Mouse (Mus musculus) splenic B cell, adult 2 months (primary cell): ENCODE measurements at regions not wholly inside any gene's neighbourhood (a gene's known extent, or its start where the extent isn't known, plus 50 kb on each side); places are given as distances from the start of the nearest gene placed in this dataset.

Experiments
- DNase-seq: peaks from one replicate; pipeline ENCODE4 v3.0.0-alpha.2; 2011; ENCODE audit warnings: low read depth, low spot score
- H3K27me3 ChIP-seq: 2 replicates; pipeline ENCODE4 v1.6.1; 2012; ENCODE audit warnings: mild to moderate bottlenecking, low read length, moderate library complexity, mixed read lengths; ENCODE audit not compliant: control insufficient read depth, poor library complexity, insufficient read depth, severe bottlenecking
- H3K36me3 ChIP-seq: 2 replicates; pipeline ENCODE4 v1.6.1; 2012; ENCODE audit warnings: mild to moderate bottlenecking, low read length, moderate library complexity, mixed read lengths; ENCODE audit not compliant: control insufficient read depth, poor library complexity, insufficient read depth, severe bottlenecking

DNA sequence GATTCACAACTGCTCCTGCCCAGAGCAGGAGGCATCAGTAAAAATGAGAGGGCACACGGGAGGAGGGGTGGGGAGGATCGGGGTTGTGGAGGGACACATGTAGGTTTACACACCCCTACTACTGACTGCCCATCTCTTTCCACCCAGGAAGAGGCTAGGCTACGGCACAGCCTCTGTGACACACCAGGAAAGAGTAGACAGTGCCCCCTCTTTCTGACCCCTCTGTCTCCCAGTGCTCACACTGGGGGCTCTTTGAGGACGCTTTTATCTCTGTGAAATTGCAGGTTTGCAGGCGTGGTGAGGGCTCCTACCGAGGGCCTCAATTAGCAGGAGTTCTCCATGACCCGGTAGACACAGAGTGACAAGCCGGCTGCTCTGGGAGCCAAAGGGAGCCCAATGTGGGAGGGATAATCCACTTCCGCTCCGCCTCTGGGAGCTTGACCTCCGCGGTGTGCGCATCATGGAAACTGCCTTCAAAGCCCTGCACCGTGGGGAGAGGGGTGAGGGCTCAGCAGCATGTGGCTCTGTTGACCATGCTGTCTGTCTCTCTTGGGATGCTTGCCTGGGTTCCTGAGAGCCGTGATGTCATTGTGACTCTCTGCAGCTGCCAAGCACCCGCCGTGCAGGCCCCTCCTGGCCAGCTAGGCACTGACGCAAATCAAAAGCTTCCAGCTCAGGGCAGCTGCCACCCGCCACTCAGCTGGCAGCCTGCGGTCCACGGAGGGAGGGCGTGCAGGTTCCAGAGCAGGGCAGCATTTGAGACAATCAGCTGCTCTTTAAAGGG lies 65.1 kb downstream of the Sik1 start:
- peak; percentile 87 for DNase-seq
- Histone ChIP-seq H3K27me3 (no peaks in the 10 kb centered on the region), H3K36me3 (no peaks in the 10 kb centered on the region)

DNA sequence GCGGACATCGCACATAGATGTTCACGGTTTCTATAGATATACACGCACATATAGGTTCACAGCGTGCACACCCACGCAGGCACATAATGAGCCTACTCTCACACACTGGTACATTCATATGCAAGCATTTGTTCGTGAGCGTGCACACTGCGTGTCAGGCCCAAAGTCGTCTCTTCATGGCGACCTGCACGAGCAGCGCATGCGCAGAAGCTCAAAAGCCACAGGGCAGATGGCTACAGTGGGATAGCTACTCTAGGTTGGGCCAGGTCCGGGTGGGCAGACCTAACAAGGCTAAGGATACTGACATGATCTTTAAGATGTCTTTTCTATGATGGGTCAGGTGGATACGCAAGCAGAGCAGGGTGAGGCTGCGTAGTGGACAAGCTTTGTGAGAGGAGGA lies 63.9 kb downstream of the Sik1 start:
- DNase-seq, result no peak
- Histone ChIP-seq H3K27me3 (no peaks in the 10 kb centered on the region), H3K36me3 (no peaks in the 10 kb centered on the region)

DNA sequence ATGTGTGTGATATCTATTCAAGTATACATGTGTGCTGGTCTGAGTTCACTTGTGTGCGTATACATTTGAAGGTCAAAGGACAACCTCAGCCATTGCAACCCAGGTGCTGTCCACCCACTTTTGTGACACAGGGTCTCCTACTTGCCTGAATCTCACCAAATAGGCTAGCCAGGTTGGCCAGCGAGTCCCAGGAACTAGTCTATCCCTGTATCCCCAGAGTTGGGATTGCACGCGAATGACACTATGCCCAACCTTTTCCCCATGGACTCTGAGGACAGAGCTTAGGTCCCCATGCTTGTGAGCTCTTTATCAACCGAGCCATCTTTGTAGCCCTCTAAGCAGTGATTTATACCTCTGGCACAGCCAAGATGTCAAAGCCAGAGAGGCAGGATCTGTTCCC lies 62.6 kb downstream of the Sik1 start:
- no peaks in the 10 kb centered on the region for H3K27me3 ChIP-seq
- no peak for DNase-seq
- no peaks in the 10 kb centered on the region for H3K36me3 ChIP-seq

DNA sequence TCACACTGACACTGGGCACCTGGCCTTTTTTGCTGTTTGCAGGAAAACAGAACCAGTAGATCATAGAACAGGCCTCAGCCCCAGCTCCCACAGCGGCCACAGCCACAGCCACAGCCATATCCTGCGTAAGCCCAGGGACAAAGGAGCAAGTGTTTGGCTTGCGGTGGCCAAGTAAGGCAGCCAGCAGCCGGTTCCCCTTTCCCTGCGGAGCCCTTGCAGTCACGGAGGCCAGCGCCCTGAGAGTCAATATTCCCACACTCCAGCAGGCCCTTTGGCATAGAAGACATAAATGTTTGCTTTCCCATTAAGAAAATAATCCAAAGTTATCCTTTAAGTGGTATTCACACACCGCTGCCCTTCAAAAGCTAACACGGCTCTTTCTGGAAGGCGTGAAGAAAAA lies 62.1 kb downstream of the Sik1 start:
- no peaks in the 10 kb centered on the region for H3K27me3 ChIP-seq
- no peak for DNase-seq
- no peaks in the 10 kb centered on the region for H3K36me3 ChIP-seq

DNA sequence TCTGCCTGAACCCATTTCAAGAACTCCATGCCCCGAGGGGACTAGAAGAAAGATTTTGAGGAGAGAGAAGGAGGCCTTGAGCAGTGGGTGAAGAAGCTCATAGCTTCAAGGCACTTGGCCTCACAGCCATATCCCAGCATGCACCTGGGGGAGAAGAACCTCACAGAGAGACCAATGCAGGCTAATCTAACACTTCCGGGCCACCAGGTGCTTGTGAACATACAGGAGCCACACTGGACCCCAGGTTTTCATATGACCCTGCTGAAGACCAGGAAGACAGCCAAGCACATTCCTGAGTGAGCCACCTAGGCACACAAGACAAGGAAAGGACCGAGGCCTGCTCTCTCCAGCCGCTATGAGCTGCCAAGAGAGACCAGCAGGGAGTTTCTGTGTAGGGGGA lies 61.6 kb downstream of the Sik1 start:
- H3K27me3 ChIP-seq, result no peaks in the 10 kb centered on the region
- no peaks in the 10 kb centered on the region for H3K36me3 ChIP-seq
- DNase-seq, result no peak
